Mouse (Mus musculus): Measurements from ENCODE around the gene Tnnc1. TPM values are rescaled to one million over a fixed set of nuclear protein-coding genes. Genes with fewer than 3 reads are reported as not detected.

Tnnc1 gene
- total and polyA plus RNA-seq, 2 experiments from 2014 or later: 4.6 to 7.4 TPM

DNA sequence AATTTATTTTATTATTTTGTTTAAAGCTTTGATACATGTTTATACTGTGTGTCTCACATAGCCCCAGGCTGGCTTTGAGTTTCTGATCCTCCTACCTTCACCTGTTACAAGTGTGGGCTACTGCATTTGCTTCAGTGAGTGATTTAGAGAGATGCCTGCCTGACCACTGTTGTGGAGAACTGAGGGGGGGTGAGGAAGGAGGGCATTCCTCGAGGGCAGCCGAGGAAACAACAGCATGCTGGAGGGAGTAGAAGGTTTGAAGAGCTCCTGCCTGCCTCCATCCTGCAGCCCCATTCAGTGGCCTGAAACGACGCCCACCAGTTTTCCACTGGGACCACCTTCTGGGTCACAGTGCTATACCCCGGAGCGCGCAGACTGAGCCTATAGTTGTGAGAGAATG, 42.7 kb upstream of the Tnnc1 start:
- Histone ChIP-seq H3K4me2 (ENCODE audit: low read depth, low read length, poor library complexity, severe bottlenecking) (no peak overlapping the region), H3K4me3 (ENCODE audit: low read depth, low read length) (no peak overlapping the region), H3K27ac (ENCODE audit: low read depth, low read length) (no peak overlapping the region), H3K36me3 (ENCODE audit: insufficient read depth, low read length) (0 out of 2 replicates have a peak, but pooled peaks cover 3% of the 10 kb centered on the region), H3K4me1 (ENCODE audit: insufficient read depth, low read length) (no peaks in the 10 kb centered on the region; the same call in 1 of the 2 replicates), H3K9ac (replicated peaks; ENCODE audit: low read length, poor library complexity, severe bottlenecking) (no peak overlapping the region), H3K27me3 (ENCODE audit: insufficient read depth, low read length) (no peaks in the 10 kb centered on the region), H3K9me3 (ENCODE audit: low read length) (no peaks in the 10 kb centered on the region)
- 49% methylated on average over 7 of the region's 7 CpGs for WGBS
- TF ChIP-seq CTCF (IDR thresholded peaks at IDR 0.05): no peak
- ATAC-seq (ENCODE audit: low FRiP score) (no peak), DNase-seq (ENCODE audit: low spot score) (no peak)

DNA sequence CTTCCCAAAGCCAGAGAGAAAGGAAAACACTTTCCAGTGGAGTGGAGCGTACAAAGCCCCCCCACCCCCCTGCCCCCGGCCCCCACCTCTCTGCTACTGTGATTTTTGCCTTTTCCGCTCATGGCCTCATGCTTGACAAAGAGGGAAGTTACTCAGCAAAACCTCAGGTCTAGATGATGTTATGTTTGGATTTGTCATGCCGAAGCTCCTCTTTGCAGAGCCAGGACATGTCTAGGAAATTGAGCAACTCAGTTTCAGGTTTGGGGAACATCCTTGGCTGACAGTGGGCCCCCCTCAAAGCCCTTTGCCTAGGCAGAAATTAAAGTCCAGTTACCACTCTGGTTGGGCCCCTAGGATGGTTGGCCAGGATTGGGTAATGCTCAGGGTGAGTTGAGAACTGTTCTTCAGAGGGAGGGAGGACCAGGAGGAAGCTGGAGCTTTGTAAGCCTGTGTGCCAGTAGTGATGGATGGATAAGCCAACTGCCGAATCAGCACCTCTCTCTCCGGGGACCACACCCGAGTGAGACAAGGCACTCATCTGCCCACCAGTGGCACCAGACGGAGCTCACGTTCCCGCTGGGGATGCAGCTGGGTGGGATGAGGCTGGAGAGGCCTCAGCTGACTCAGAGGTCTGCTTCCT, 42.0 kb upstream of the Tnnc1 start:
- Histone ChIP-seq H3K9me3 (ENCODE audit: low read length) (no peaks in the 10 kb centered on the region), H3K4me3 (ENCODE audit: low read depth, low read length) (no peak overlapping the region), H3K4me1 (ENCODE audit: insufficient read depth, low read length) (no peaks in the 10 kb centered on the region; the same call in 1 of the 2 replicates), H3K27me3 (ENCODE audit: insufficient read depth, low read length) (no peaks in the 10 kb centered on the region), H3K36me3 (ENCODE audit: insufficient read depth, low read length) (peaks cover 8% of the 10 kb centered on the region), H3K4me2 (ENCODE audit: low read depth, low read length, poor library complexity, severe bottlenecking) (no peak overlapping the region), H3K9ac (replicated peaks; ENCODE audit: low read length, poor library complexity, severe bottlenecking) (no peak overlapping the region), H3K27ac (ENCODE audit: low read depth, low read length) (no peak overlapping the region)
- ATAC-seq (ENCODE audit: low FRiP score): no peak
- TF ChIP-seq CTCF (IDR thresholded peaks at IDR 0.05): no peak
- no peak for DNase-seq (ENCODE audit: low spot score)
- WGBS: 66% methylated on average over 10 of the region's 10 CpGs

DNA sequence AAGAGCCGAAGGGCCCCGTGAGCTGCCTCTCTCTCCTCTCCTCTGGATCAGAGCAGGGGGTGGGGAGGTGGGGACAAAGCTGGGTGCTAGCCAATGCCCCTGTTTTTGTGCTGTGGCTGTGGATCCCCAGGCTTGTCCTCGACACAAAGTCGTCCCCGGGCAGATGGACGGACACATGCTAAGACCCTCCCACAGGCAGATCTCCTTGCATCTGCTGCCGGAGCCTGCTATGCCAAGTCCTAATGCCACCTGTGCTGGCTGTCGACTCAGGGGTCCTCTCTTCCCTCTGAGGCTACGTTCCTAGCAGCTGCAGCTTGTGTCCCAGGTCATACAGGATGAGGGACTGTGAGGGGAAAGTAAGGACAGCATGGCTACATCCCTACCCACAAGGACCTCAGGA, 41.3 kb upstream of the Tnnc1 start:
- no peak for TF ChIP-seq CTCF (IDR thresholded peaks at IDR 0.05)

DNA sequence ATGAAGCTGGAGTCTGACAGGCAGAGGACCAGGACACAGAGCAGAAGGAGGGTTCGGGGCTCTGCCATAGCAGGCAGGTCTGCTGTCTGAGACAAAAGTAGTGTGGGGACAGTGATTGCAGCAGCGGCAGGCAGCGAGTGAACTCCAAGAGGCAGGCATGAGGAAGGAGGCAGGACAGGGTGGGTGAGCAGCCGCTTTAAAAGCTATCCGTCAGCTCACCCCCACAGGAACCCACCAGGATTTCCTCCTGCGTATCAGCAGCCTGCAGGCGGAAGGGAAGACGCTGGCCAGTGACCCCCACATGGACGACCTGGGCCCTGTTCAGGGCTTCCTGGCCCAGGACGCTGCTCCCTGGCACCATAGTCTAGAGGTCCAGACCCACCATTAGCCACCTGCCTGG, 39.7 kb upstream of the Tnnc1 start, which contains the start of gene Stab1:
Gene Stab1 (minus strand): TSS at position 217 of the 400 bp plus-strand sequence.
- Histone ChIP-seq H3K4me2 (ENCODE audit: low read depth, low read length, poor library complexity, severe bottlenecking) (no peak within 1 kb of the TSS), H3K4me3 (ENCODE audit: low read depth, low read length) (no peak within 1 kb of the TSS), H3K27ac (ENCODE audit: low read depth, low read length) (no peak within 1 kb of the TSS), H3K27me3 (ENCODE audit: insufficient read depth, low read length) (no peaks in the 10 kb centered on the region), H3K36me3 (ENCODE audit: insufficient read depth, low read length) (peaks cover 31% of the 10 kb centered on the region), H3K4me1 (ENCODE audit: insufficient read depth, low read length) (no peaks in the 10 kb centered on the region; the same call in 1 of the 2 replicates), H3K9ac (replicated peaks; ENCODE audit: low read length, poor library complexity, severe bottlenecking) (no peak within 1 kb of the TSS), H3K9me3 (ENCODE audit: low read length) (no peaks in the 10 kb centered on the region)
- ATAC-seq (ENCODE audit: low FRiP score): no peak
- no peak for DNase-seq (ENCODE audit: low spot score)
- TF ChIP-seq CTCF (IDR thresholded peaks at IDR 0.05): no peak
- 52% methylated on average over 10 of the region's 10 CpGs for WGBS

More for the DNA sequence above, 41.3 kb upstream of the Tnnc1 start:
- H3K4me2 ChIP-seq (ENCODE audit: low read depth, low read length, poor library complexity, severe bottlenecking): no peak overlapping the region
- 55% methylated on average over 9 of the region's 9 CpGs for WGBS
- ATAC-seq (ENCODE audit: low FRiP score) (no peak), DNase-seq (ENCODE audit: low spot score) (no peak)
- peaks cover 15% of the 10 kb centered on the region for H3K36me3 ChIP-seq (ENCODE audit: insufficient read depth, low read length)
- no peak overlapping the region for H3K27ac ChIP-seq (ENCODE audit: low read depth, low read length)
- H3K27me3 ChIP-seq (ENCODE audit: insufficient read depth, low read length): no peaks in the 10 kb centered on the region
- H3K9me3 ChIP-seq (ENCODE audit: low read length): no peaks in the 10 kb centered on the region
- no peak overlapping the region for H3K4me3 ChIP-seq (ENCODE audit: low read depth, low read length)
- H3K4me1 ChIP-seq (ENCODE audit: insufficient read depth, low read length): no peaks in the 10 kb centered on the region; the same call in 1 of the 2 replicates
- no peak overlapping the region for H3K9ac ChIP-seq (replicated peaks; ENCODE audit: low read length, poor library complexity, severe bottlenecking)

DNA sequence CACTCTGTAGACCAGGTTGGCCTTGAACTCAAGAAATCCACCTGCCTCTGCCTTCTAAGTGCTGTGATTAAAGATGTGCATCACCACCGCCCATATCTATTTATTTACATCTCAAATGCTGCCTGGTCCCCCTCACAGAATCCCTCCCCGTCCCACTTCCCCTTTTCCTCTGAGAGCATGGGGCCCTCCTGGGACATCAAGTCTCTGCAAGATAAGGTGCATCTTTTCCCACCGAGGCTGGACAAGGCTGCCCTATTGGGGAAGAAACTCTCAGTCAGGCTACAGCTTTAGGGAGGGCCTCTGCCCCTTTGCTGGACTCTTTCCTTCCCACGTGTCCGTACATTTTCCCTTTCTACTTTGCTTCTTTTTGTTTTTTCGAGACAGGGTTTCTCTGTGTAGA, 38.6 kb upstream of the Tnnc1 start:
- Histone ChIP-seq H3K4me1 (ENCODE audit: insufficient read depth, low read length) (no peaks in the 10 kb centered on the region; the same call in 1 of the 2 replicates), H3K9me3 (ENCODE audit: low read length) (no peaks in the 10 kb centered on the region), H3K27ac (ENCODE audit: low read depth, low read length) (no peak overlapping the region), H3K9ac (replicated peaks; ENCODE audit: low read length, poor library complexity, severe bottlenecking) (no peak overlapping the region), H3K36me3 (ENCODE audit: insufficient read depth, low read length) (peaks cover 41% of the 10 kb centered on the region), H3K4me3 (ENCODE audit: low read depth, low read length) (no peak overlapping the region), H3K27me3 (ENCODE audit: insufficient read depth, low read length) (no peaks in the 10 kb centered on the region), H3K4me2 (ENCODE audit: low read depth, low read length, poor library complexity, severe bottlenecking) (no peak overlapping the region)
- TF ChIP-seq CTCF (IDR thresholded peaks at IDR 0.05): no peak
- DNase-seq (ENCODE audit: low spot score): no peak
- WGBS: 85% methylated on average over 6 of the region's 6 CpGs
- no peak for ATAC-seq (ENCODE audit: low FRiP score)

DNA sequence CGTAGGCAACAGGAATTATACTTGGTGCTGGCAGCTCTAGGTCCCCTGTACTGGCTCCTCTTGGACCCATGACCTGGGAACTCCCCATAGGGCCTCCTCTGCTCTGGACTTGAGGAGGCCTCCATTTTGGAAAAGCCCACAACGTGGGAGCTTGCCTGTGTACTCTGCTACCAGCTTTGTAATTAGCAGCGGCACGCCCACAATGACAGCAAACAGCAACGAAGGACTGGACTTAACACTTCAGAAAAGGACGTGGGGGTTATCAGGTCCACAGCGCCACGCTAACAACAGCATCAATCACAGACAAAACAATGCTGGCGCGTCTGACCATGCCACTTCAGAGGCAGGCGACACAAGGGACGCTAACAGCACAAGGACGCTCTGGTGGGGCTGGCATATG, 37.1 kb upstream of the Tnnc1 start:
- Histone ChIP-seq H3K9me3 (ENCODE audit: low read length) (no peaks in the 10 kb centered on the region), H3K4me1 (ENCODE audit: insufficient read depth, low read length) (no peaks in the 10 kb centered on the region), H3K27me3 (ENCODE audit: insufficient read depth, low read length) (no peaks in the 10 kb centered on the region), H3K27ac (ENCODE audit: low read depth, low read length) (no peak overlapping the region), H3K4me3 (ENCODE audit: low read depth, low read length) (no peak overlapping the region), H3K9ac (replicated peaks; ENCODE audit: low read length, poor library complexity, severe bottlenecking) (no peak overlapping the region), H3K36me3 (ENCODE audit: insufficient read depth, low read length) (peaks cover 55% of the 10 kb centered on the region), H3K4me2 (ENCODE audit: low read depth, low read length, poor library complexity, severe bottlenecking) (no peak overlapping the region)
- DNase-seq (ENCODE audit: low spot score) (no peak), ATAC-seq (ENCODE audit: low FRiP score) (no peak)
- 91% methylated on average over 13 of the region's 13 CpGs for WGBS
- TF ChIP-seq CTCF (IDR thresholded peaks at IDR 0.05): no peak
